Mouse (Mus musculus) CH12.LX (cell line): ENCODE measurements around the gene Cnn2.
A peak's percentile ranks its signal among the peaks of the same experiment; 100 is the strongest.

Source experiments
- CHD2 ChIP-seq: IDR thresholded peaks from 2 replicates; pipeline ENCODE4 v1.6.1; 2011; ENCODE audit warnings: low read length, improper control_type of control experiment
- CTCF ChIP-seq, 2 experiments: IDR thresholded peaks in 1 of 2; conservative IDR thresholded peaks in 1 of 2; 2 replicates each; pipeline ENCODE4 v1.5.1; 2011 to 2012; ENCODE audit warnings: low read depth in 2 of 2, low read length in 2 of 2, improper control_type of control experiment in 1 of 2, inconsistent platforms in 1 of 2, mild to moderate bottlenecking in 1 of 2, moderate library complexity in 1 of 2
- E2F4 ChIP-seq: IDR thresholded peaks from 2 replicates; pipeline ENCODE4 v1.6.1; 2011; ENCODE audit warnings: low read depth, low read length, improper control_type of control experiment; ENCODE audit not compliant: insufficient replicate concordance
- EP300 ChIP-seq: IDR thresholded peaks from 2 replicates; pipeline ENCODE4 v1.6.1; 2011; ENCODE audit warnings: low read length, improper control_type of control experiment
- ETS1 ChIP-seq: conservative IDR thresholded peaks from 2 replicates; pipeline ENCODE4 v1.6.1; 2012; ENCODE audit warnings: low read depth, mild to moderate bottlenecking, inconsistent platforms, low read length, improper control_type of control experiment, moderate library complexity
- JUND ChIP-seq: conservative IDR thresholded peaks from 2 replicates; pipeline ENCODE4 v1.6.1; 2011; ENCODE audit warnings: low read depth, low read length, improper control_type of control experiment
- KAT2A ChIP-seq: IDR thresholded peaks from 2 replicates; pipeline ENCODE4 v1.6.1; 2012; ENCODE audit warnings: low read length, improper control_type of control experiment, inconsistent platforms; ENCODE audit not compliant: insufficient replicate concordance
- NELFE ChIP-seq: IDR thresholded peaks from 2 replicates; pipeline ENCODE4 v1.6.1; 2011; ENCODE audit warnings: low read depth, low read length, improper control_type of control experiment
- NRF1 ChIP-seq: IDR thresholded peaks from 2 replicates; pipeline ENCODE4 v1.6.1; 2014; ENCODE audit warnings: low read depth, mild to moderate bottlenecking, inconsistent platforms, low read length, improper control_type of control experiment, moderate library complexity
- PAX5 ChIP-seq: IDR thresholded peaks from 2 replicates; pipeline ENCODE4 v1.6.1; 2012; ENCODE audit warnings: low read length, inconsistent platforms, mixed read lengths
- POLR2A ChIP-seq: IDR thresholded peaks from 2 replicates; pipeline ENCODE4 v1.6.1; 2011; ENCODE audit warnings: low read depth, mild to moderate bottlenecking, improper control_type of control experiment, low read length
- TBP ChIP-seq: conservative IDR thresholded peaks from 2 replicates; pipeline ENCODE4 v1.6.1; 2011; ENCODE audit warnings: low read depth, low read length, improper control_type of control experiment
- USF1 ChIP-seq: IDR thresholded peaks from 2 replicates; pipeline ENCODE4 v1.6.1; 2014; ENCODE audit warnings: low read depth, mild to moderate bottlenecking, inconsistent platforms, low read length, improper control_type of control experiment

DNA sequence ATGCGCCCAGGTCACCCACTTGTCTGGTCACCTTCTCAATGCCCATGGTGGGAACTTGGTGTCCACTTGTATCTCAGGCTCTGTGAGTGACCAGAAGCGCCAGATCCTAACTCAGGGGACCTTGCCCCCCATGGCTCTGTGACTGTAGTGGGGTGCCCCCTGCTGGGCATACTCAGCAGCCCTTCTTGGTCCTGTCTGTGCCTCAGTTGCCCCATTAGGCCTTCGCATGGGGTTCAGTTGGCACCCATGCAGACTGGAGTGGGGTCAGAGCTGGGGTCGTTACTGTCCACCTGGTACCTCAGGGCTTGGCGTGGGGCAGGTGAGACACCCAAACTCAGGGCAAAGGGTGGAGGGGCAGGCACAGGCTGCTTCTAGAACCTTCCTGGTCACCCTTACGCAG is 34.4 kb upstream of the Cnn2 start:
- no peak for TF ChIP-seq USF1
- peak; percentile 25 to 75; a peak in 3 of 4 replicates for TF ChIP-seq CTCF (conservative IDR thresholded peaks at IDR 0.05 in 1 of 2, IDR thresholded peaks at IDR 0.05 in 1 of 2; ENCODE audit: low read depth in 2 of 2, low read length in 2 of 2)
- no peak for TF ChIP-seq E2F4
- no peak; the same call in 1 of the 2 replicates for TF ChIP-seq POLR2A
- TF ChIP-seq NELFE, result no peak
- no peak for TF ChIP-seq CHD2
- no peak for TF ChIP-seq NRF1
- no peak for TF ChIP-seq EP300
- no peak for TF ChIP-seq JUND
- no peak for TF ChIP-seq KAT2A
- TF ChIP-seq TBP, result no peak
- no peak for TF ChIP-seq PAX5
- TF ChIP-seq ETS1, result no peak
